Mouse (Mus musculus) urinary bladder, postnatal 14 days (tissue): ENCODE measurements at regions not wholly inside any gene's neighbourhood (a gene's known extent, or its start where the extent isn't known, plus 50 kb on each side); places are given as distances from the start of the nearest gene placed in this dataset.

Experiments
- DNase-seq: peaks from one replicate; pipeline ENCODE4 v3.0.0; 2021; ENCODE audit warnings: low spot score

DNA sequence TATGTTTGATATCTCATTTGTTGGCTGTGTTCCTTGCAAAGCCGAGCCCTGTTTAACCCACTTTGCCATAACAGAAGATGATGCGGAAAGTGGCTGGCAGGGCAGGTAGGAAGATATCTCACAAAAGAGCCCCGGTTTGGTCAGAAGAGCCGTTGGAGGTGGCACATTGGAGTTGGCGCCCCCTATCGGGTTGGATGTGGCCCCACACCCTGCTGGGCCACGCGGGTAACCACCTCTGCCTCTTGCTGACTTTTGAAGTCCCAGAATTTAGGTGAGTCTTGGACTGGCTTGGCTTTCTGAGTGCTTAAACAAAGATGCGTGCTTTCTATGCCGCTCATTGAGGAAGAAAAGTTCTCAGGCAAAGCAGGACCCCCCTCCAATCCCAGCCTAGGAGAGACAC, 56.1 kb downstream of the Gm4791 start:
- DNase-seq: no peak

DNA sequence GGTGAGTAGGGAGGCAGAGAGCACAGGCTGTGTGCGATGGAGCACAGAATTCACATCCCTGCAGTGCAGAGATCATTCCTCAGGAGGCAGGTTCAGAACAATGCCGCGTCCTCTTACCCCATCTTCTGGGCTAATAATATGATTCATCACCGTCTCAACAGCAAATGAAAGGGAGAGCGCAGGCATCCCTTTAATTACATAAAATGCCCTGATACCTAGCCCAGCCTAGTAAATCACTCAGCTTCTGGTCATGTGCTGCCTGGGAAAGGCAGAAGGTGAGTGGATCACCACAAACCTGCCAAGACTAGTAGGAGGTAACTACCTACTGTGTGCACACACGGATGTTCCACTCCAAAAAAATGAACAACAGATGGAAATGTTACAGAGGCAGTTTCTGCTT, 57.0 kb downstream of the Gm4791 start:
- DNase-seq: no peak

DNA sequence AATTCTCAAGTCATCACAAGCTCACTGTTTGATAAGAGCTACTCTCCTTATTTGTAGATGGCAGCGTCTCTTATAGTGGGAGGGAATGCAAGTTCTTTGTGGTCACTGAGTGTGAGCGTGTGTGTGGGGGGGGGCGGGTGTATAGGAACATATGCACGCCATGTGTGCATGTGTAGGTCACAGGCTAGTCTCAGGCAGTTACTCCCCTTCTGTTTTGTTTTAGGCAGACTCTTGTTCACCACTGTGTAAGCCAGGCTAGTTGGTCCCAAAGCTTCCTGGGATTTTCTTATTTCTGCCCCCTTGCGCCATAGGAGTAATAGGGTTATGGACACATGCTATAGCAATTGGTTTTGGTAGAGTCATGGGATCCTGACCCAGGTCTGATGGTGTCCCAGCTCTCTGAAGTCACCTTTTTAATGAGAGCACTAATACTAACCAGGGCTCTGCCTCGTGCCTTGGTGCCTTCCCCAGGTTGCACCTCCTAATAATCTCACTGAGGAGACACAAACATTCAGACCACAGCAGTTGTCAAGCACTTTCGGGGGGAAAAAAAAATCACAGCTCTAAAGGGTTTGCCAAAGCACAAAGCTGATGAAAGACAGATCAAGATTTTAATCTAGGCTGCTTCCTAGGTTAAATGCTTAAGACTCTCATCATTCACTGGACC, 60.9 kb downstream of the Gm4791 start:
- no peak for DNase-seq

DNA sequence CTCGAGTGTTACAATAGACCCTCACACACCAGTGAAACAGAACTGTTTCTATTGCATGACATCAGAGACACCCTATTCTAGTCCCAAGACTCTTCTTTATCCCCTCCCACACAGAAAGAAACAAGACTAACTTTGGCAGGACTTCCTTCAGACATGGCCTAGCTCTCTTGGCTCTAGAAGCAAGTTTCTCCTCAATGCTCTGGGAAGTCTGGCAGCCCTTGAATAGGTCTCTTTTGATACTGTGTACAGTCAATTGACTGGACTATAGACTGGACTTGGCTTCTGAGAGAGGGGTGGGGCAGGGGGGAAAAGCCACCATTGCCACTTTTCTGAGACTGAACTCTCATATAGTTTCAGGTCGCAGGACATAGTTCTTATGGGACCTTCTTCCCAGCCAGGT, 62.2 kb downstream of the Gm4791 start:
- no peak for DNase-seq

- DNase-seq: peak; percentile 10
Observed at GRCm38 (mm10) chr9:47062516-47062915, 64.0 kb downstream of the Gm4791 start.

DNA sequence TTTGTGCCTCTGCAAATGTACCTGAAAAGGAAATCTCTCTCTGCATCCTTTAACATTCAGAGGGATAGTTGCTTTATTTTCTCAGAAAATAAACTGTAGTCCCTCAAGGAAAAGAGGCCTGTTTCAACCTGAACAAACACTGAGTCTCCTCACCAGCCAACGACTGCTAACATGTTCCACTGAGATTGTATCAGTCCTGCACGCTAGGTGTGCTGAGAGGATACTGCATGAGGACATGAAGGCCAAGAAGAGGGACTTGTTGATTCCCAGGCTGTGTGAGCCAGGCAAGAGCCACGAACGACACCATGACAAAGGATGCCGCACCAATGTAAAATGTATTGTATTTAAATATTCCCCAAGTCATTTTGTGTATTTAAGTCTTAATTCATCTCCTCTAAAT, 65.2 kb downstream of the Gm4791 start:
- DNase-seq: no peak

DNA sequence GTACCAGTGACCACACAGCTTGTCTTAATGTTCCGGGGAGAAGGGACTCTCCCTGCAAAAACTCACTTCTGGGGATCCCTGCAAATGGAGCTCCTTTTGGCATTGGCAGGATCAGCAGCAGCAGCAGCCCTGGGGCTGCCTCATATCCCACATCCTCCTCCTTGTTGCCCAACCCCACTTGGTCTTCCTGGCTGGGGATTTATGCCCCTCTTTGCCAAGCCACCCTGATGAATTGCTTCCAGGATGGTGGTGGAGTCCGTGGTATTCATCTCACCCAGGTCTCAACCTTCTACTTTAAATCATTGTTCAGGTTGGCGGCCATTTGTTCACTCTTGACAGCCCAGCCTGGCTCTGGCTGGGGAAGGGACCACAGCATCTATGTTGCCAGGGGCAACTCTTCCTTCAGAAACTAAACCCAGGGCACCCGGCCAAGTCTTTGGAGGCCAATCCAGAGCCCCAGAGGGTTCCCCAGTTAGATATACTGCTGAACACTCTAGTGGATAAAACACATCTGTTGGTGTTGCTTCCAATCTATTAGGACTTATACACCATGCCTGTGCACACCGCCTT, 66.0 kb downstream of the Gm4791 start:
- no peak for DNase-seq

DNA sequence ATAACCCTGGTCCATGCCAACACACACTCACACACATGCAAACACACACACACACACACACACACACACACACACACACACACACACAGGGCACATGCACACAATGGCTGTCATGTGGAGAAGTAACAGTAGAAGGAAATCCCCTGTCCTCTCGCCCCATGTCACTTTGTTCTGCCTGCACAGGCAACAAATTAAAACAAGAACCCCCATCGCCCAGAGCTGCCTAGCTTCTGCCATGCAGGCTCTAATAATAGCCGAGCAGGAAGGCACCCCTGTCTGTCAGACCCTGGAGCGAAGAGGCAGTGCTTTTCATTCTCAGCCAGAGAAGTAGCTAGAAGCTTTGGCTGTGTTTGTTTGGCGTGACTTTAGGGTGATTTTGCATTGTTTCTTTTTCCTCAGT, 70.9 kb downstream of the Gm4791 start:
- DNase-seq: no peak

GRCm38 (mm10) chr9:47070958-47071357, 72.4 kb downstream of the Gm4791 start:
- DNase-seq: no peak

- DNase-seq: no peak
Observed at GRCm38 (mm10) chr9:47076946-47077345, 78.4 kb downstream of the Gm4791 start.

DNA sequence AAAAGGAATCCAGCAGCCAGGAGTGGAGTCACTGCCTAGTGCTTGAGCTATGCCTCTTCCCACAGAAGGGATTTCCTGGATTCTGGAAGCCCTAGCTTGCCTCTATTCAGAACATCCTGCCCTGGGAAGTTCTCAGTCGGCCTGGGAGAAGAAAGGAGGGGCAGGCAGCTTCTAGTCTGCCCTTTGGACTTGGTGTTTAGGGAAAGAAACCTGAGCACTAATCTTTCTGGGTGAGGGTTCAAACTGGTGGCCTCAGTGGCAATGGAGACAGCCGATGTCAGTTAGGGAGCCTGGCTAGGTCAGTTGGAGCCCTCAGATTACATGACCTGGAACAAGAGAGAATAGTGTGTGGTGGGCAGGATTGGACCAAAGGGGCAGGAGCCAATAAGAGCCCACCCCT, 78.9 kb downstream of the Gm4791 start:
- DNase-seq: no peak

GRCm38 (mm10) chr9:47077945-47078344, 79.4 kb downstream of the Gm4791 start:
- no peak for DNase-seq

DNA sequence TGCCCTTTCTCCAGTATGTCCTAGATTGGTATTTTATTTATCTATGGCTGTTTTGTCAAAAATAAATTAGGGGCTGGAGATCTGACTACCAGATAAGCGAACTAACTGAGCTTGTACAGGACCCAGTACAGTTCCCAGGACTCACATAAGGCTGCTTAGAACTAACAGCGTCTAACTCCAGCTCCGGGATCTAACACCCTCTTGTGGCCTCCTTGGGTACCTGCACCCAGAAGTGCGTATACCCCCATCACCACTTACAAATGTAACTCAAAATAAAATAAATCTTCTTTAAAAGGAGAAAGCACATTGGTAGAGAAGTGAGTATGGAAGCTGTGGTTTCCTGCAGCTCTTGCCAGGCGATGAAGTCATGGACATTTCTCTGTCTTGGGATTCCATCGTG, 82.9 kb downstream of the Gm4791 start:
- no peak for DNase-seq

DNA sequence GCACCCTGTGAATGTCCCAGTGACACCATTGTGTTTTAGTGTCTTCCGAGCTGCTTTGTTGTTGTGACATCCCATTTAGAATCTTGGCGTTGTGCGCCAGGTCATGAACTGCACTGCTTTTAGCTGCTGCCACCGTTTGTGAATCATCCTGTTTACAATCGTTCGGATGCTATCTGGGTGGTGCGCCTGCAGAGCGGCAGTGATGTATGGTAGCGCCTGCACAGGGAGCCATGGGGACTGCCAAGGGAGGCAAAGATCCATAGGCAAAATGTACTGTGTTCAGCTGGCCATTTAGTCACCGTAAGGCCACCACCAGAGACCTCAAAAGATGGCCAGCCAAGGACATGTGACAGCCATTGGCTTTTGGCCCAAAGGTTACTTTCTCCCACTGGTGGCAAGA, 93.3 kb downstream of the Gm4791 start:
- no peak for DNase-seq

DNA sequence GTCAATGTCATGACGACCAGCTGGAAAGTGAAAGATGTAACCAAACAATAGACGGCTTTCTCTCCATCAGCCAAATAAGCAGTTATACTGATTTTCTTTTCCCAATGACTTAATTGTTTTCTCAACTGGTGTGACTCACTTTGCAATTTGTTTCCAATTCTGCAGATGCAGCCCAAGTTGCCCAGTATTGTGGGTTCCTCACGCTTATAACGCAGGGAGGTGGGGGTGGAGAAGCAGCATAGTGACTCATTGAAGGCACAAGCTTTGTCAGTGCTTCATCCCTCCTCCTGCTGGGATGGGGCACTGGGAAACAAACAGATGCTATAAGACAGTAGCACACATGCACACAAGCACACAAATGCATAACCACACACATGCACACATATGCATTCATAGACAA, 97.1 kb downstream of the Gm4791 start:
- no peak for DNase-seq

DNA sequence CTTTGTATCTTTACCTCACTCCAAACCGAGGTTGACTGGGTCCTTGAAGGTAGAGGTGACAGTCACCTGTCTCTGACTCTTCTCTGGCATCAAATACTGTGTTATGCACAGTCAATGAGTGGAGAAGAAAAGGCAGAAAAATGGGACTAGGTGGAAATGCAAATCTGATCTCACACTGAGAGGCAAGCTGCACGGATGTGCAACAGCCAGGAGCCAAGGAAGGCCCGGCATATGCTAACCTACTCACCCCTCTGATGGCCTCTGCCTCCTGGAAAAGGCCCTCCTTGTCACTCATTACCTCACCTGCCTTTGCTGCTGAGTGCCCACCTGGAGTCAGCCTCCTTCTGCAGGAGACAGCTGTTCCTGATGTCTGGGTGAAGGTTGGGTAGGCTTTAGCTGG, 104.8 kb downstream of the Gm4791 start:
- DNase-seq: no peak

GRCm38 (mm10) chr9:47103966-47104365, 105.4 kb downstream of the Gm4791 start:
- no peak for DNase-seq

- no peak for DNase-seq
Observed at GRCm38 (mm10) chr9:47108096-47108495, 109.6 kb downstream of the Gm4791 start.

GRCm38 (mm10) chr9:47119253-47119652, 120.7 kb downstream of the Gm4791 start:
- DNase-seq: no peak

GRCm38 (mm10) chr9:47123113-47123512, 124.6 kb downstream of the Gm4791 start:
- DNase-seq: no peak

GRCm38 (mm10) chr9:47125517-47125916, 127.0 kb downstream of the Gm4791 start:
- no peak for DNase-seq

GRCm38 (mm10) chr9:47126236-47126635, 127.7 kb downstream of the Gm4791 start:
- peak; percentile 7 for DNase-seq

DNA sequence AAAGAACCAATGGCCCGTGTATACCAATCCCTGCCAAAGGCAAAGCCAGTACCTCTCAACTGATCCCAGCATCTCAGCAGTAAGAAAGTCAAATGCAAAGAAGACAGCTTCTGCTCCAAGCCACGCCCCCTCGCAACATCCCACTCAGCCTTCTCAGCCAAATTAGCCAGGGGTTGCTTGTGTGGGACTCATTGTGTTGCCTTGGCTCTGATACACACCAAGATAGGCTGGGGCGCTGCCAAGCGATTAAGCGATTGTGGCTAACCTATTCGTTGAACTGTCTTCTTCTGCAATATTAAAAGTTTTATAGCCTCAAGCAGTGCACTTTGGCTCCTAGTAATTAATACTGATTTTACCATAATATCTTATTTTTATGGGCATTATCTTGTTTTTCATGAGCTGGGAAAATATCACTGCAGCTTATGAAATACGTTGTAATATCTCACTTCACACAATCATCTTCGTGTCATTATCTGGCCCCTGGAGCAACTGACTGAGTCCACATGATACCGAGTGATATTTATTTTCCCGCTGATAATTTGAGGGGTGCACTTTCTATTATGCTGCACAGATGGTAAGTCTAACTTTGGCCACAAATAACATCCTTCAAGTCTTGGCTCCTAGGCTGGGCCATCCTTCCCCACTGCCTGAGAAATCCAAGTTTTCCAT, 129.3 kb downstream of the Gm4791 start:
- DNase-seq: peak; percentile 9

DNA sequence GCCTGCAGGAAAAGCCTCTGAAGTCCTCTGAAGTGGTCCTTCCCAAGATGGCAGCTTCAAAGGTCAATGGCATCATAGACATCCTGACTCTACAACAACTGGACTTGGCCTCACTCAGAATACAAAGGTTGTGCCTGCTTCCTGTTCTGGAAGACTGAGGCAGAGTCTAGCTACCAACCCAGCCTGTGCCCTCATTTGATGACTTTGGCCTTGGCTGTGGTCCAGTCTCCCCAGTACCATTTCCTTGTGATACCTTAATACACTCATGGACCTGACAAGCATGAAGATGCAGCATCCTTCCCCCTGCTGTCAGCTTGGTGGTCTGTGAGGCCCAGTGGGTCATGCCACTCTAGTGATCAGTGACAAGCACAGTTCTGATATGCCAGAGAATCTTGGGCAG, 130.6 kb downstream of the Gm4791 start:
- no peak for DNase-seq
